Mouse (Mus musculus) heart, postnatal 0 days (tissue): ENCODE results near the gene Ndufb8. TPM values are rescaled to one million over a fixed set of nuclear protein-coding genes. Genes with fewer than 3 reads are reported as not detected.

Source experiments
- ATAC-seq: fragments of 200-750 bp; cut with Nextera tagmentation; 2 replicates; pipeline ENCODE4 v1.8.0; 2017; ENCODE audit warnings: low read depth, moderate number of reproducible peaks, moderate library complexity; ENCODE audit not compliant: insufficient read depth
- DNase-seq: peaks from one replicate; pipeline ENCODE4 v3.0.0-alpha.2; 2016; ENCODE audit warnings: low spot score
- H3K27ac ChIP-seq: fragments of 300-500 bp; sonication (generic); 2 replicates; pipeline ENCODE4 v1.5.1; 2014; ENCODE audit warnings: low read depth, mild to moderate bottlenecking
- H3K27me3 ChIP-seq: fragments of 300-500 bp; sonication (generic); 2 replicates; pipeline ENCODE4 v1.6.1; 2014; ENCODE audit warnings: low read length, mixed read lengths; ENCODE audit not compliant: control insufficient read depth, insufficient read depth
- H3K36me3 ChIP-seq: fragments of 300-500 bp; sonication (generic); replicated peaks from 2 replicates; pipeline ENCODE4 v1.6.1; 2014; ENCODE audit warnings: low read length, mixed read lengths; ENCODE audit not compliant: control insufficient read depth, insufficient read depth
- H3K4me1 ChIP-seq: fragments of 300-500 bp; sonication (generic); 2 replicates; pipeline ENCODE4 v1.6.1; 2014; ENCODE audit warnings: antibody characterized with exemption; ENCODE audit not compliant: control insufficient read depth, insufficient read depth
- H3K4me2 ChIP-seq: fragments of 300-500 bp; sonication (generic); 2 replicates; pipeline ENCODE4 v1.6.1; 2014; ENCODE audit warnings: low read depth, mild to moderate bottlenecking, low read length, moderate library complexity
- H3K4me3 ChIP-seq: fragments of 300-500 bp; sonication (generic); 2 replicates; pipeline ENCODE4 v1.5.1; 2014; ENCODE audit warnings: low read depth, low read length
- H3K9ac ChIP-seq: fragments of 300-500 bp; sonication (generic); replicated peaks from 2 replicates; pipeline ENCODE4 v1.6.1; 2014; ENCODE audit warnings: low read depth, low read length, mixed read lengths
- H3K9me3 ChIP-seq: fragments of 300-500 bp; sonication (generic); replicated peaks from 2 replicates; pipeline ENCODE4 v1.6.1; 2016; ENCODE audit warnings: low read length; ENCODE audit not compliant: control insufficient read depth
- CTCF ChIP-seq: IDR thresholded peaks from 2 replicates; pipeline ENCODE4 v1.5.1; 2016; ENCODE audit warnings: antibody characterized with exemption, control low read depth, low read depth
- EP300 ChIP-seq: IDR thresholded peaks from 2 replicates; pipeline ENCODE4 v1.6.1; 2016; ENCODE audit warnings: antibody characterized with exemption, low read depth
- WGBS: fragments of 180-500 bp; shearing (Covaris S2); extraction: QIAGEN DNeasy Blood & Tissue Kit; methylation state at CpG from one replicate; pipeline ENCODE4 v1.1.7; 2014; 5-methylcytosine and 5-hydroxymethylcytosine counted together
- polyA plus RNA-seq: library from polyadenylated mRNA; unstranded; fragments of >200 nt; fragmentation: Nextera tagmentation; extraction: Ambion mirVana; gene quantifications from 2 replicates; pipeline ENCODE4 v1.2.1, GENCODE M21; 2015
- total RNA-seq: library from RNA; depleted of rRNA; stranded (reverse); fragments of >200 nt; gene quantifications from 2 replicates; pipeline ENCODE4 v1.2.3, GENCODE M21; 2014; ENCODE audit warnings: low replicate concordance

Ndufb8 gene
- total and polyA plus RNA-seq, 2 experiments from 2014 or later, result 1,852 to 2,183 TPM

DNA sequence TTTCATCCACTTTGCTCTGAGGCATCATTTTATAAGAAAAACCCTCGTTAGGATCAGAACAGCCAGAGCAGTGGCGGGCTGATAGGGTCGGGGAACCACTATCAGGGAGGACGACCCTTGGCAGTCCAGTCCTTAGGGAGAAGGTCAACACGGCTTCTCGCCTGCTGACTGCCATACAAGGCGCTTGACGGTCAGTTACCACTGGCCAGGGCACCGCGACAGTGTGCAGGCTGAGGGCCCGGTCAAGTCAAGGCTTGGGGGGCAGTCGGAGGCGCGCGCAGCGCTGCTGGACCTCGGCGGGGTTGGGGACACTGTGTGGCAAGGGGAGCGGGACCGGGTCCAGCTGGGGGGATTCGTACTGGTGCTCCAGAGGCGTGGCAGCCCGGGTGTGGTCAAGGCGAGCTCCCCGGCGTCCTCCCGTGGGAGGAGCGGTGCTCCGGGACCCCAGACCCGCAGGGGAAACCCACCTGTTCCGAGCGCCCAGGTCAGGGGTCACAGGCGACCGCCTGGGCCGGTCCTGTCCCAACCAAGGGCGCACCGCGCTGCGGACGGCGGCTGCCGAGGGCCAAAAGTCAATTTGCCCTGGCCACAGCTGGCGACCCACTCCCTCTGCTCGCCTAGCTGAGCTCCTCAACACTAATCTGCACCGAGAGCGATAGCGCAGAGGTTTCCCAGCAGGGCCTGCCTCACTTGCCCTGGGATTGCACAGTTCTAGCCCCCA lies 9.8 kb downstream of the Ndufb8 start, which contains the start of gene Sec31b:
Gene Sec31b, minus strand, starts transcription at position 544 of the 721 bp plus-strand sequence.
- H3K27ac ChIP-seq, result peak within 1 kb of the TSS; percentile 41
- WGBS, result 1% methylated on average over 44 of the region's 47 CpGs
- DNase-seq, result no peak

DNA sequence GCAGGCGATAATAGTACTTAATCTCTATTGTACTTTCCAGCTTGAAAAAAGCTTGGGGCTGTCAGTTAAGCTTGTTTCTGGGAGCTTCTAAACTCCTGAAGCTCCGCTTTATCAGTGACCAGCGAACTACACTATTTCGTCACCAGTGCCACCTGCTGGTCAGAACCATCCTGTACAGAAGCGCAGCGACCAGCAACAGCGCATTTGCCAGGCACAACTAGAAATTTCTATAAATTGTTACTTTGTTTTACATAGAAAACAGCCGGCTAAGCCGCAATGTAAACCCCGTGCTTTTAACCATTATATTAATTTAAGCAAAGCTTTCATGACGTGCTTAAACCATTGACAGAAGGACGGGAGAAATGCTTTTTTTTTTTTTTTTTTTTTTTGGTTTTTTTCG lies 10.5 kb downstream of the Ndufb8 start:
- peak; percentile 78 for DNase-seq
- WGBS, result under 1% methylated on average over 13 of the region's 13 CpGs
- Histone ChIP-seq H3K9me3 (0 out of 2 replicates have a peak, but pooled peaks cover 9% of the 10 kb centered on the region), H3K4me2 (peak overlapping the region; percentile 89), H3K4me3 (peak overlapping the region; percentile 56), H3K9ac (0 out of 2 replicates have a peak overlapping the region, but pooled peaks have one; percentile 55), H3K4me1 (no peaks in the 10 kb centered on the region), H3K27me3 (no peaks in the 10 kb centered on the region), H3K36me3 (peaks cover 23% of the 10 kb centered on the region), H3K27ac (no peak overlapping the region)
- ATAC-seq, result peak; percentile 66; the same call in 1 of the 2 replicates
- TF ChIP-seq CTCF (peak; percentile 81), EP300 (no peak)

More for the DNA sequence above, 9.8 kb downstream of the Ndufb8 start, which contains the start of gene Sec31b:
- no peaks in the 10 kb centered on the region for H3K27me3 ChIP-seq
- no peak for TF ChIP-seq CTCF
- no peak for TF ChIP-seq EP300
- peak within 1 kb of the TSS; percentile 89 for H3K4me2 ChIP-seq
- H3K4me3 ChIP-seq, result peak within 1 kb of the TSS; percentile 56
- peak; percentile 62 for ATAC-seq
- no peaks in the 10 kb centered on the region for H3K4me1 ChIP-seq
- H3K9me3 ChIP-seq, result 0 out of 2 replicates have a peak, but pooled peaks cover 8% of the 10 kb centered on the region
- peak within 1 kb of the TSS; percentile 55 for H3K9ac ChIP-seq
- H3K36me3 ChIP-seq, result peaks cover 30% of the 10 kb centered on the region

DNA sequence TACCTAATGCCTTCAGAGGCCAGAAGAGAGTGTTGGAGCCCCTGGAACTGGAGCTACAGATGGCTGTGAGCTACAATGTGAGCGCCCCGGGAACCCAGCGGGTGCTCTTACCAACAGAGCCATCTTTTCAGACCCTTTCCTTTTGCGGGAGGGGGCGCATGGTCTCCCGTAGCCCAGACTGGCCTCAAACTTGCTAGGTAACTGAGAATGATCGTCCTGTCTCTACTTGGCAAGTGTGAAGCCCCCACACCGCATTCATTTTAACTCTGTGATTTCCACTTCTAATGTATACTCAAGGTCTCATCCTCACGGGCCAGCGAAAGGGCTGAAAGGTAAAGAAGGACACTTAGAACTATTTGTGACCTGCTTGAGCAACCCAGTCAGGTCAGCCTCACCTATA lies 10.9 kb downstream of the Ndufb8 start:
- 64% methylated on average over 10 of the region's 10 CpGs for WGBS
- DNase-seq (no peak), ATAC-seq (no peak)
- TF ChIP-seq EP300 (no peak), CTCF (no peak)
- Histone ChIP-seq H3K4me1 (no peaks in the 10 kb centered on the region), H3K36me3 (peaks cover 19% of the 10 kb centered on the region), H3K4me2 (0 out of 2 replicates have a peak overlapping the region, but pooled peaks have one; percentile 89), H3K9ac (no peak overlapping the region), H3K27me3 (no peaks in the 10 kb centered on the region), H3K4me3 (0 out of 2 replicates have a peak overlapping the region, but pooled peaks have one; percentile 56), H3K27ac (no peak overlapping the region), H3K9me3 (0 out of 2 replicates have a peak, but pooled peaks cover 9% of the 10 kb centered on the region)

DNA sequence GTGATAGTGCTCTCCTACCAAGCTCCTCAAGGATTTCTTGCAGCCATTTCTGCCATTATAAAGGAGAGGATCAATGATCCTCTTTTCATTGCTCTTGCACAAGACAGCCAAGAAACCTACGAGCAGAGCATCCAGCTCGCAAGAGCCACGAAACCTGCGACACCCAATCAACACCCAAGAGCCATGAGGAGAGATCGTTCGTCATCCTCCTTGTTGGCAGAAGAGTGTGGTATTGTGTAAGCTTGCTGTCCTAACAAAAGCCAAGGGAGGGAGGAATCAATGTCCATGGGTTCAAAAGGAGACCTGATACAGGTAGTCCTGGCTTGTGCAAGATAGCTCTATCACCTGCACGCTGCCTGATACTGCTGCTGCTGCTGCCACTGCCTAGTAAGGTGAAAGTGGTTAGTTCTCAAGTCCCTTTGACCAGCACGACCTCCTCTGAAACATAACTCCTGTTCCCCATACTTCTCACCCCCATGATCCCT lies 12.5 kb downstream of the Ndufb8 start:
- TF ChIP-seq EP300 (no peak), CTCF (no peak)
- H3K27ac ChIP-seq, result no peak overlapping the region
- no peaks in the 10 kb centered on the region for H3K27me3 ChIP-seq
- no peaks in the 10 kb centered on the region for H3K4me1 ChIP-seq
- H3K4me2 ChIP-seq, result no peak overlapping the region
- H3K9ac ChIP-seq, result no peak overlapping the region
- 0 out of 2 replicates have a peak, but pooled peaks cover 9% of the 10 kb centered on the region for H3K9me3 ChIP-seq
- no peak overlapping the region for H3K4me3 ChIP-seq
- DNase-seq (no peak), ATAC-seq (no peak)
- 82% methylated on average over 8 of the region's 8 CpGs for WGBS
- H3K36me3 ChIP-seq, result 0 out of 2 replicates have a peak, but pooled peaks cover 3% of the 10 kb centered on the region

DNA sequence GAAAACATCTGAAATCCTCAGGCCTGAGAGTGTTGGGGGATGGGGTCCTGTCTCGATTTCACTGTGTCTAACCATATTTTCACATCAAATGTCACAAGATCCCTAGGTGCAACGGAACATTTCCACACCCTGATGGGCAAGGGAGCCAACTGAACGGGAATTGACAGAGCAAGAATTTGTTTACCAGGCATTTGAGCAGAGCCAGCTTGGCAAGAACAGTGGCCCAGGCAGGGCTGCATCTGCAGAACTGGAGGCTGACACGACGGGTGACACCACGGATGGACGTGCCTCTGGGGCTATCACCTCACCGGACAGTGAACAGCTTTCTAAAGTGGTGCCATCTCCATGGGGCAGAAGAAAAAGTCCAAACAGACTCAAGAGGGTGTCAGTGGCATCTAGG lies 17.8 kb downstream of the Ndufb8 start:
- WGBS, result 82% methylated on average over 8 of the region's 8 CpGs

More for the DNA sequence above, 17.8 kb downstream of the Ndufb8 start:
- Histone ChIP-seq H3K36me3 (no peaks in the 10 kb centered on the region), H3K27ac (no peak overlapping the region), H3K9me3 (0 out of 2 replicates have a peak, but pooled peaks cover 9% of the 10 kb centered on the region), H3K27me3 (no peaks in the 10 kb centered on the region), H3K4me2 (no peak overlapping the region), H3K4me1 (no peaks in the 10 kb centered on the region), H3K4me3 (no peak overlapping the region), H3K9ac (no peak overlapping the region)
- TF ChIP-seq CTCF (no peak), EP300 (no peak)
- ATAC-seq (no peak), DNase-seq (no peak)
